Mouse (Mus musculus): ENCODE data around the gene Psmd9. TPM values are rescaled to one million over a fixed set of nuclear protein-coding genes. Genes with fewer than 3 reads are reported as not detected.

The Psmd9 gene
- total and polyA plus RNA-seq, 2 experiments from 2014 or later = 37.4 to 79.4 TPM

DNA sequence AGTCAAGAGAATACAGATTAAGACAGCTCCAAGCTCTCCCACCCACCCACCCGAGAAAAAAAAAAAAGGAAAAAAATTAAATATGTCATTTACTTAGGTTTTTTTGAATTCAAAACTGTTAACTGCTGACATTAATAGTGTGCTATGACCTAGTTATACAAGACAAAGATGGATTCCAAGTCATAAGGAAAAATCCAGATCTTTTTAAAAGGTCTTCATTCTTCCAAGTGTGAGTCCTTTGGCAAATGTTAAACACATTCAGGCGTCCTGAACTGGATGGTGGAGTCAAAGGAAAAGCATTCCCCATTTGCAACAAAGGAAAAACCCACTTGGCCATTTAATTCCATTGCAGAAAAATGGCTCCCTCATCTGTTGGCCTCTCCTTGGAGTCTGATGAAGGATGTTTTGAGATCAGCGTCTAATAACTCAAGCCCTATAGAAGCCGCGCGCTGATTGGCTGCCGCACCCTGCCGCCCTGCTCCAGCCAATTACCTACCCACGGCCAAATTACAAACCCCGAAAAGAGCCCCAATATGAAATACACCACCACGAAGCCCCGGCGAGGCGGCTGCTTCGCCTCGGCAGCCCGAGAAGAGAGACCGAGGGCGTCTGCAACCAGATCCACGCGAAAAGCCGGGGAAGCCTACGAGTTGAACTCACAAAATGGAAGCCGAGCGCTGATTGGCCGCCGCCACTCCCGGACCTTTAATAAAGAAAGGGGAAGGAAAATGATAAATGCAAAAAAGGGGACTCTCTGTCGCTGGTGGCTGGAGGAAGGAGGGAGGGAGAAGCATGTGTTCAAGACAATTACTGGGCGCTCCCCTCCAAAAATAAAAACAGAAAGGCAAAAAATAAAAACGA is 28.3 kb upstream of the Psmd9 start:
- TF ChIP-seq CTCF (IDR thresholded peaks at IDR 0.05; ENCODE audit: low read depth) = no peak
- H3K27me3 ChIP-seq (ENCODE audit: insufficient read depth, low read length) = no peaks in the 10 kb centered on the region
- H3K4me2 ChIP-seq (ENCODE audit: low read depth) = peak overlapping the region; percentile 97
- H3K36me3 ChIP-seq (ENCODE audit: insufficient read depth) = no peaks in the 10 kb centered on the region
- peak; percentile 73 for ATAC-seq
- H3K9ac ChIP-seq = peak overlapping the region; percentile 100
- peak; percentile 96 for DNase-seq
- WGBS = under 1% methylated on average over 31 of the region's 31 CpGs
- H3K4me3 ChIP-seq (ENCODE audit: low read depth, low read length) = peak overlapping the region; percentile 85
- no peaks in the 10 kb centered on the region for H3K9me3 ChIP-seq (ENCODE audit: low read length)
- peak overlapping the region; percentile 100 for H3K27ac ChIP-seq (ENCODE audit: low read depth, low read length)
- peaks cover 19% of the 10 kb centered on the region for H3K4me1 ChIP-seq (ENCODE audit: insufficient read depth)

DNA sequence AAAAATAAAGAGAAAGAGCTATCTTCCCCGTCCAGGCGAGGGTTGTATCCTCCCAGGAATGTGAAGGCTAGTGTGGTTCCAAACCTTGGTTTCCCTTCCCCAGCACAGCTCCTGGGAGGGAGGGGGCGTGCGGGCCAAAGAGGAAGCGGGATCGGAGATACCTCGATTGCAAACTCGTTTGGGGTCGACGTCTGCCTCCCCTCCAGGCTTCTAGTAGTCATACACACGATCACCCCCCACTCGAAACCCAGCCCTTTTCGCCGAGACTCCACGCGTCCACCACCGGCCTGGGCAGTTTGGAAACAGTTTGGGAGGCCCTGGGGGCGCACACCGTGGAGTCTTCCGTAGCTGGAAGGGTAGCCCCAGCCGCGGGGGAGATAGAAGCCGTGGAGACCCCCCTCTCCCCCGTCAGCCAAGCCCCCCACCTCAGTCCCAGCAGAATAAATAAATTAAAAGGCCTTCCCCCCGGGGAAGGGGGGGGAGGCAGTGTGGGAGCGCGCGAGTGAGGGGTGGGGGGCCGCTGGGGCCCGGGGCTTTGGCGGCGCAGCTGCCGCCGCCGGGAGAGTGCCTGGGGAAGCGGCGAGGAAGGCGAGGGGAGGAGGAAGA is 27.6 kb upstream of the Psmd9 start:
- peak overlapping the region; percentile 100 for H3K9ac ChIP-seq
- DNase-seq = peak; percentile 77
- no peak for TF ChIP-seq CTCF (IDR thresholded peaks at IDR 0.05; ENCODE audit: low read depth)
- 2% methylated on average over 27 of the region's 38 CpGs for WGBS
- peak overlapping the region; percentile 100 for H3K27ac ChIP-seq (ENCODE audit: low read depth, low read length)
- no peaks in the 10 kb centered on the region for H3K27me3 ChIP-seq (ENCODE audit: insufficient read depth, low read length)
- H3K4me2 ChIP-seq (ENCODE audit: low read depth) = peak overlapping the region; percentile 97
- H3K4me3 ChIP-seq (ENCODE audit: low read depth, low read length) = peak overlapping the region; percentile 85
- peaks cover 17% of the 10 kb centered on the region for H3K4me1 ChIP-seq (ENCODE audit: insufficient read depth)
- H3K9me3 ChIP-seq (ENCODE audit: low read length) = no peaks in the 10 kb centered on the region
- peak; percentile 23; the same call in 1 of the 2 replicates for ATAC-seq
- H3K36me3 ChIP-seq (ENCODE audit: insufficient read depth) = peaks cover 3% of the 10 kb centered on the region; the same call in 1 of the 2 replicates

DNA sequence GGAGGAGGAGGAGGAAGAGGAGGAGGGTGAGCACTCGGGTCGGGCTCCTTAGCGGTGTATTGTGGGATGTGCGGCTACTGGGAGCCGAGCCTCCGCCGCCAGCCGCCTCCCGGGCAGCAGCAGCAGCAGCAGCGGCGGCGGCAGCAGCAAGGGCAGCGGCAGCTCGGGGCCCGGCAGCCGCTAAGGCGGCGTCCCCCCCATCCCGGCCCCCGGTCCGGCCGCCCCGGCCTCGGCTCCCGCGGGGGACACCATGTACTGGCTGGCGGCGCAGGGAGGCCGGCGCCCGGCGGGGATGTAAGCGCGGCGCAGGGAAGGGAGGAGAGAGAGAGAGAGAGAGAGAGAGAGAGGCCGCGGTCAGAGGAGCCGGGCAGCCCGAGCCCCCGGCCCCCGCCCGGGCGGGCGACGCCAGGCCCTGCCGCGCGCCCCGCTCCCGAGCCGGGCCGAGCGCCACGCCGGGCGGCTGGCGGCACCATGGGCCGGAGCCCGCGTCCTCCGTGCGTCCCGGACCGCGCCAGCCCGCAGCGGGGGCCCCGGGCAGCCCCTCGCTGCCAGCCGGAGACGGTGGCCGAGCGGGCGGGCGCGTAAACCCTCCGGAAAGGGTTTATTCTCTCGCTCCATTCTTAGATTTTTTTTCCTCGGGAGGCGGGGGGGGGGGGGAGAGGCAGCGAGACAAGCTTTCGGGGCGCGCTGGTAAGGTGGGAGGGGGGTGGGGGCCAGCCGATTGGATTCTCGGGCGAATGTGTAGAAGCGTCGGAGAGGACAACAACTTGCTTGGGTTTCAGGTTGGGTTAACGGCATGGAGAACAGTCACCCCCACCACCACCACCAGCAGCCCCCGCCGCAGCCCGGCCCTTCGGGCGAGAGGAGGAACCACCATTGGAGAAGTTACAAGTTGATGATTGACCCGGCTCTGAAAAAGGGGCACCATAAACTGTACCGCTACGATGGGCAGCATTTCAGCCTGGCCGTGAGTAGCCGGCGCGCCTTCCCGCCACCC is 26.8 kb upstream of the Psmd9 start, which contains the start of gene Setd1b:
Gene Setd1b, plus strand, starts transcription at position 33 of the 997 bp plus-strand sequence.
- peak within 1 kb of the TSS; percentile 85 for H3K4me3 ChIP-seq (ENCODE audit: low read depth, low read length)
- H3K9ac ChIP-seq = peak within 1 kb of the TSS; percentile 100
- 6% methylated on average over 69 of the region's 103 CpGs for WGBS
- H3K9me3 ChIP-seq (ENCODE audit: low read length) = no peaks in the 10 kb centered on the region
- H3K4me2 ChIP-seq (ENCODE audit: low read depth) = peak within 1 kb of the TSS; percentile 97
- DNase-seq (peak; percentile 37), ATAC-seq (peak; percentile 10; the same call in 1 of the 2 replicates)
- H3K4me1 ChIP-seq (ENCODE audit: insufficient read depth) = peaks cover 14% of the 10 kb centered on the region; the same call in 1 of the 2 replicates
- no peak for TF ChIP-seq CTCF (IDR thresholded peaks at IDR 0.05; ENCODE audit: low read depth)
- no peaks in the 10 kb centered on the region for H3K27me3 ChIP-seq (ENCODE audit: insufficient read depth, low read length)
- H3K27ac ChIP-seq (ENCODE audit: low read depth, low read length) = peak within 1 kb of the TSS; percentile 100
- peaks cover 11% of the 10 kb centered on the region for H3K36me3 ChIP-seq (ENCODE audit: insufficient read depth)

DNA sequence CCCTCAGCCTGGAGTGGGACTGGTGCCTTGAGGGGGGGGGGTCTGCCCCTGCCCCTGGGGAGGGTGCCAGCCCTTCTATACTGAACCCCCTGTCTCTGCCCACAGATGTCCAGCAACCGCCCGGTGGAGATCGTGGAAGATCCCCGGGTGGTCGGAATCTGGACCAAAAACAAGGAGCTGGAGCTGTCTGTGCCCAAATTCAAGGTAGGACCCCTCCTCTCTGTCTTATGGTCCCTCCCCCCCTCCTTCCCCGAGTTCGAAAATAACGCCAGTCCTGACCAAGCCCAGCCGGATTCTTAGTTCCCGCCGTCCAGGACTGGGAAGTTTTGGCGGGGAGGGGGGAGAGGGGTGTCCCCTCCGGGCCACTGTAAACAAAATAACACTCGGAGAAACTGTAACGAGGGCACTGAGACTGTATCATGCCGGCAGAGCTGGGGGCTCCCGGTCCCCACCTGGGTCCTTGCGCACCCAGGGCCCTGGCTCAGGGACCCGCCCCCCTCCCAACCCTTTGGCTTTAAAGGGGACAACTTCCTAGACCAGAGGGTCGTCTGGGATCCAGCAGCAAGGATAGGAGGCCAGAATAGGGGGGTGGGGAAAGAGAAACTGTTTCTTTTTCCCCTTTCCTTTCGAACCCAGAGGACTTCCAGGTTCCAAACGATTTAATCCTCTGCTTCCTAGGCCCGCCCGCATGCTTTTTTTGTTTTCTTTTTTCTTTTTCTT is 25.8 kb upstream of the Psmd9 start:
- no peak for TF ChIP-seq CTCF (IDR thresholded peaks at IDR 0.05; ENCODE audit: low read depth)
- Histone ChIP-seq H3K27ac (ENCODE audit: low read depth, low read length) (peak overlapping the region; percentile 100), H3K4me2 (ENCODE audit: low read depth) (peak overlapping the region; percentile 97), H3K9me3 (ENCODE audit: low read length) (no peaks in the 10 kb centered on the region), H3K27me3 (ENCODE audit: insufficient read depth, low read length) (no peaks in the 10 kb centered on the region), H3K36me3 (ENCODE audit: insufficient read depth) (peaks cover 20% of the 10 kb centered on the region), H3K4me3 (ENCODE audit: low read depth, low read length) (peak overlapping the region; percentile 85), H3K9ac (peak overlapping the region; percentile 100), H3K4me1 (ENCODE audit: insufficient read depth) (peaks cover 14% of the 10 kb centered on the region; the same call in 1 of the 2 replicates)
- DNase-seq (peak; percentile 71), ATAC-seq (no peak)
- WGBS = under 1% methylated on average over 24 of the region's 24 CpGs

DNA sequence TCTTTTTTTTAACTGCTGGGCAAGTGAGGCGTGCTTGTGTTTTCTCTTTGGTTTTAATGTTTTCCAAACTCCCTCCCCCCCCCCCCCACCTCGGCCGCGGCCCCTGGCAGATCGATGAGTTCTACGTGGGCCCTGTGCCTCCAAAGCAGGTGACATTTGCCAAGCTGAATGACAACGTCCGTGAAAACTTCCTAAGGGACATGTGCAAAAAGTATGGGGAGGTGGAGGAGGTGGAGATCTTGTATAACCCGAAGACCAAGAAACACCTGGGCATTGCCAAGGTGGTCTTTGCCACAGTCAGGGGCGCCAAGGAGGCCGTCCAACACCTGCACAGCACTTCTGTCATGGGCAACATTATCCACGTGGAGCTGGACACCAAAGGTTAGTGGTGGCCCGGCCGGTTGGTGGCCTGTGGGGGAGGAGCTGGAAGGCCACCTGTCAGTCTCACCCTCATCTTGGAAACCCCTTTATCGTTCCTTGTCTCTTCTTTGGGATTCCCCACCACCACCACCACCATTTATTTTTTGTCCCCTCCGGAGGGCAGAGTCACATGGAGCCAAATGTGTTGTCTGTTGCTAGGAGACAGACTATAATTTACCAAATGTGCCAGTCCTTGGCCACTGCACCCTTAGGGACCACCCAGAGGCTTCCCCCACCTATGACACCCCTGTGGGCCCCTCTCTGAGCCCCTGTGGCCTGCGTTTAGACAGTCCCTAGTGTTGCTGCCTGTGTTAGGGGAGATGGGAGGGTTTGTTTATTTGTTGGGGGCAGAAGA is 25.1 kb upstream of the Psmd9 start:
- no peak for TF ChIP-seq CTCF (IDR thresholded peaks at IDR 0.05; ENCODE audit: low read depth)

More for the DNA sequence above, 25.1 kb upstream of the Psmd9 start:
- 4% methylated on average over 17 of the region's 17 CpGs for WGBS
- peak overlapping the region; percentile 85 for H3K4me3 ChIP-seq (ENCODE audit: low read depth, low read length)
- H3K27ac ChIP-seq (ENCODE audit: low read depth, low read length) = no peak overlapping the region; the same call in 1 of the 2 replicates
- ATAC-seq = no peak
- H3K9me3 ChIP-seq (ENCODE audit: low read length) = no peaks in the 10 kb centered on the region
- peaks cover 16% of the 10 kb centered on the region; the same call in 1 of the 2 replicates for H3K4me1 ChIP-seq (ENCODE audit: insufficient read depth)
- no peaks in the 10 kb centered on the region for H3K27me3 ChIP-seq (ENCODE audit: insufficient read depth, low read length)
- peaks cover 27% of the 10 kb centered on the region for H3K36me3 ChIP-seq (ENCODE audit: insufficient read depth)
- DNase-seq = no peak
- peak overlapping the region; percentile 100 for H3K9ac ChIP-seq
- peak overlapping the region; percentile 97 for H3K4me2 ChIP-seq (ENCODE audit: low read depth)
